Mouse (Mus musculus): ENCODE data around the gene Eif1ad. TPM values are rescaled to one million over a fixed set of nuclear protein-coding genes. Genes with fewer than 3 reads are reported as not detected.
"Not testable (repeated sequence)": the region's sequence is repeated elsewhere in the genome, so short reads cannot be mapped to it uniquely, and the experiment has no call there.

Gene Eif1ad
- 10 to 100 TPM; 46.1 to 57.1 TPM for polyA plus RNA-seq (2017; shearing (Covaris generic))

DNA sequence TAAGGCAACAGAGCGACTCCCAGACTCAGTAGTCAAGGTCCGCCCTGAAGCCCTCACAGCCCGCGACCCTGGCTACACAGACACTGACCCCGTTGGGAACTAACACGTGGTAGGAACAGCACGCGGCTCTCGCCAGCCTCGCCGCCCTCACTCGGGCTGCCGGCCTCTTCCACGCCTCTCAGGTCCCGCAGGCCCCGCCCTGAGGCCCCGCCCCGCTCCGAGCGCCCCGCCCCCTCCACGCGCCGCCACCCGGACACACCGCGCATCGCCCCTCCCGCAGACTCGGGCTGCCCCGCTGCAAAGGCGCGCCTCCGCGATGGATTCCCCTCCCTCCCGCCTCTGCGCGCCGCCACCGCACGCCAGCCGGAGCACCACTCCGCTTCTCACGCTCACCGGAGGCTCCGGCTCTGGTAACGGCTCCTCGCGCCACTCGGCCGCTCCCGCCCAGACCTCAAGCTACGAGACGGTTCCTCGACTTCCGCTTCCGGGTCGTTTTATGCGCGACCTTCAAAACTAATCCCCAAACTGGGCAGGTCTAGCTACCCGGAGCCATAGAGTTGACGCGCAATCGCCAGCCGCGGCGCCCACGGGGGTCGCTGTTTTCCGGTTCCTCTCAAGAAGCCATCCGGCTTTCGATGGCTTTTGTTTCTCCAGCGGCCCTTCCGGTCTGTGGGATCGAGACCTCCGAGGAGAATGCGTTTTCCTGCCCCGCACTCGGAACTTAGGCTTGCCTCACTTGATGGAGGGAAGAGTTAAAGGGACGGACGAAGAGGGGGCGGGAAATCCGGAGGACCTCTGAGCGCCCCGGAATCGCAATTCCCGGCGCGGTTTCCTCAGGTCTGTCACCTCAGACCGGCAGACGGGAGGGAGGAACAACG, at the start of gene Eif1ad:
Eif1ad (plus strand) TSS at position 567 of the 878 bp plus-strand sequence.
- peak; percentile 88 for ATAC-seq

DNA sequence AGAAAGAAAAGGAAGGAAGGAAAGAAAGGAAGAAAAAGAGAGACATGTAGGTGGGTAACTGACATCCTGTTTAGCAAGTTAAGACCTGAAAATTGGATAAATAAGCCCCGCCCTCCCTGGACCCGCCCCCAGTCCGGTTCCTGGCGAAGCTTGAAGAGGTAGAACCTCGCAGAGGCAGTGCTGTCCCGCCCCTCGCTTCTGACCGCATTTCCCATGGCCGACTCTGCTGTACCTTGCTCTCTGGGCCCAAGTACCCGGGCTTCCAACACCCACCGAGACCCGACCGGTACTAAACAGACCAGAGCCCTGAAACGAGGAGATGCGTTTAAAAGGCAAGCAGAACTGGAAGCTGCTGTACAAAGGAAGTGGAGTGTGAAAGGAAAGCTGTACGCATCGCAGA, 42.7 kb upstream of the Eif1ad start:
- ATAC-seq: peak; percentile 89

DNA sequence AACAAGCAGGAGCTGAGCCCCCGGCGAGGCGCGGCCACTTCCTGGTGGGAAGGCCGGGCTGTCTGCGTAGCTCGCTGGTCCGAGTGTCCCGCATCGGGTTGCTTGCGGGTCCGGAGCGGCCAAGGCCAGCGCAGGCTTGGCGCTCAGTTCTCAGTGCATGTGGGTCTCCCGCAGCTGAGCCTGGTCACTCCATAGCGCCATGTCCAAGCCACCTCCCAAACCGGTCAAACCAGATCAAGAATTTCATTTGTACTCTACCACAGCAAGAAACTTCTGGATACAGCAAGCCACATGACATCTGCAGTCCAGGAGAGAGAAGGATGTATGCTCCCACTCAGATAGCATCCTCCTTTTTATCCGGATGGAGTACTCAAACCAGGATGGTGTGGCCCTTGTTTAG, 38.6 kb upstream of the Eif1ad start:
- no peak for ATAC-seq

DNA sequence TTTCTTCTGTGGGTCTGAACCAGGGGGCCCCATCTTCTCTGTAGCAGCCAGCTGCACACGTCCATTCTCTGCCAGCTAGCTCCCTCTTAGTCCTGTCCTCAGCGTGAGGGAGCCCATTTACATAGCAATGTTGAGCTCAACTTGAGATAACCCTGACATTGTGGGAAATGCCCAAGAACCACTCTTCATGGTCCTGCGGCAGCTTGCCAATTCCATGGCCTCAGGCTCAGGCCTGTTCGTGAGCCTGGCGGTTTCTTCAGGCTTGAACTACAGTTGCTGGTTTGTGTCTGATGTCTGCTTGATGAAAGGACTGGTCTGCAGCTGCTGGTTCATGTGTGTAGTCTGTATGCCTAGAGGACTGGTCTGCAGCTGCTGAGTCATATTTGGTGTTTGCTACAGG, 31.8 kb upstream of the Eif1ad start:
- ATAC-seq: no peak

DNA sequence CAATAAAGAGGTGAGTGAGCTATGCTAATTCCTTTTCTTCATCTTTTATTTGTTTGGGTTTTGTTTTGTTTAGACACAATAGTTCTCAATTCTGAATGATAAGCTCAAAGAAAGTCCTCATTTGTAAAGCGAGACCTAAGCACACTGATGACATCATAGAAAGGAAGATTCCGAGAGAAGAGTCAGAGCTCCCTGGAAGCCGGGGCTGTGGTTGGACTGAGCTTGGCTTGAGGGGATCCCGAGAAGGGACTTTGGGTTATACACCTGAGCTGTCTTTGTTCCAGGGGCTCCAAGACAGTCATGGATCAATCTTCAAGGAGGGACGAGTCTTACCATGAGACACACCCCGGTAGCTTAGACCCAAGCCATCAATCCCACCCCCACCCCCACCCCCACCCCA, 31.1 kb upstream of the Eif1ad start, which contains the start of gene Catsper1:
Catsper1 (plus strand) TSS at position 301 of the 400 bp plus-strand sequence.
- ATAC-seq: no peak

DNA sequence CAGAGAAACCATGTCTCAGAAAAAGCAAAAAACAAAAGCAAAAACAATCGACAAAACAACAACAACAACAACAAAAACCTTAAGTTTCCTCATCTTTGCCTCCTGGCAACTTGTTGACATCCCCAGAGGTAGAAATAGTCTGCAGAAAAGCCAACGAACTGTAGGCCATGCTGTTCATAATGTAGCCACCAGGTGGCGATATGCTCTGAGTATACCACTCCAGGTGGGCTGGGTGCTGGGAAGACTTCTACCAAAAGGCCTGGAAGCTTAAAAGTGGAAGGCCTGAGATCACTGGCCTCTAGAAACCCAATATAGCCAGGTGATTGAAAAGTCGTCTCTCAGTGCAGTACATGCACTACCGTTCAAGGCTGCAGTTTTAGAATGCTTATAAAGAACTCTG, 28.6 kb upstream of the Eif1ad start:
- no peak for ATAC-seq

DNA sequence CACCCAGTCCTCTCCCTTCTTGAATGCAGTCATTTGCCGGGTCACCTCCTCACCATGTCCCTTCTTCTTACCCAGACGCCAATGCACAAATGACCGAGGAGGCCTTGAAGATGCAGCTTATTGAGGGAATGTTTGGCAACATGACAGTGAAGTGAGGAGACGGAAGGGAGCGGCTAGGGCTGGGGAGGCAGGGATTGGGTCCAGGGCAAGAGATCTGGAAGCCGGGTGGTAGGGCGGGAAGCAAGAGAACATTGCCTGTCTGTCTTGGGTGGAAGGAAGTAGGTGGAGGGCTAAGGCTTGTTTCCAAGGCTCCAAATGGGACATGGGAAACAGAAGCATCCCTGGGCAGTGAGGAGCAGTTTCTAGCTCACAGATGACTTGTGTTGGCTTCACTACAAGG, 25.2 kb upstream of the Eif1ad start:
- ATAC-seq: no peak

DNA sequence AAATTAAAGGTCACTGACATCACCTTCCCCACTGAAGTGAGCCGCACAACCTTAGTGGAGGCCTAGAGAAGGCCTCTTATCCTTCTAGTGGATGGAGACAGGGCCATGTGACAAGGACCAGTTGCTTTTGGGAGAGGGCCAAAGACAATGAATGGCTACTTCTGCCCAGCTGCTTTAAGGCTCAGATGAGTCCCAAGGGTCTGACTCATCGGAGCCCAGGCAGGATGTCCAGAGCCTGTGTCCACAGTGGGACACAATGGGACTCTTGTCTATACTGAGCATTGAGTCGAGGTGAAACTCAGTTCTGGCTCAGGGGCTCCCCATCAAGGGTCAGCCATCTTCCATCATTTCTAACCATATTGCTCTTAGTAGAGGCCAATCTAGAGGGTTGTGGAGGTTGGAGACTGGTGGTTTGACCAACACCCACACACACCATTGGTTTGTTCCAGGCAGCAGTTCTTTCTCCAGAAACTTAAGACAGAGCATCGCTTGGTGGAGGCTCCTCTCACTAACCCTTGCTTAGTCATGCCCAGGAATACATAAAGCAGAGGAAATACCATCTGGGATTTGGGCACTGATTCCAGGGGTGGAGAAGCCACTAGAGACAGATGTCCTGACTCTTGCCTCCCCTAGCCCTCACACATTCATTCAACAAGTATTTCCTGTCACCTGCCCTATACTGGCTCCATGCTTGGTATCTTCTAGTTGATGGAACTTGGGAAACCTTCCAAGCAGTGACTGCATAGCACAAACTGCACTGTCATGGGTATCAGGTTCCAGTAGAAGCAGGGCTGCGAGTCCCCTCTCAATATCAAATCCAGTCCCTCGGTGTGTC, 21.0 kb upstream of the Eif1ad start:
- no peak for ATAC-seq

DNA sequence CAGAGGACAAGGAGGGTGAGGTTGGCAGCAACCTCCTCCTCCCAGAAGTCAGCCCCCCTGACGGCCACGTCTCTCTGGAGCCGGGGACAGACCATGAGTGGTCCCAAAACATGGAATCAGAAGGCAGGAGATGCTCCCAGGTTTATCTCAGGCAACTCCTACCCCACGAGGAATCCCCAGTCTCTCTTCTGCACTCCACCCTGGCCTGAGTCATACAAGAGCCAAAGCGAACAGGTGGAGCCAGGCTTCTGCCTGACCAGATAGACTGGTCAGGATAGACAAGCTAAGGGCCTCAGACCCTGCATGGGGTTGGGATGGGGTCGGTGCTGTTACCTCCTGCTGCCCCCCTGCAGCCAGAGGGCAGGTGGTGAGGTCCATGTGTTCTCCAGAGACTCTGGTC, 18.5 kb upstream of the Eif1ad start:
- ATAC-seq: no peak

DNA sequence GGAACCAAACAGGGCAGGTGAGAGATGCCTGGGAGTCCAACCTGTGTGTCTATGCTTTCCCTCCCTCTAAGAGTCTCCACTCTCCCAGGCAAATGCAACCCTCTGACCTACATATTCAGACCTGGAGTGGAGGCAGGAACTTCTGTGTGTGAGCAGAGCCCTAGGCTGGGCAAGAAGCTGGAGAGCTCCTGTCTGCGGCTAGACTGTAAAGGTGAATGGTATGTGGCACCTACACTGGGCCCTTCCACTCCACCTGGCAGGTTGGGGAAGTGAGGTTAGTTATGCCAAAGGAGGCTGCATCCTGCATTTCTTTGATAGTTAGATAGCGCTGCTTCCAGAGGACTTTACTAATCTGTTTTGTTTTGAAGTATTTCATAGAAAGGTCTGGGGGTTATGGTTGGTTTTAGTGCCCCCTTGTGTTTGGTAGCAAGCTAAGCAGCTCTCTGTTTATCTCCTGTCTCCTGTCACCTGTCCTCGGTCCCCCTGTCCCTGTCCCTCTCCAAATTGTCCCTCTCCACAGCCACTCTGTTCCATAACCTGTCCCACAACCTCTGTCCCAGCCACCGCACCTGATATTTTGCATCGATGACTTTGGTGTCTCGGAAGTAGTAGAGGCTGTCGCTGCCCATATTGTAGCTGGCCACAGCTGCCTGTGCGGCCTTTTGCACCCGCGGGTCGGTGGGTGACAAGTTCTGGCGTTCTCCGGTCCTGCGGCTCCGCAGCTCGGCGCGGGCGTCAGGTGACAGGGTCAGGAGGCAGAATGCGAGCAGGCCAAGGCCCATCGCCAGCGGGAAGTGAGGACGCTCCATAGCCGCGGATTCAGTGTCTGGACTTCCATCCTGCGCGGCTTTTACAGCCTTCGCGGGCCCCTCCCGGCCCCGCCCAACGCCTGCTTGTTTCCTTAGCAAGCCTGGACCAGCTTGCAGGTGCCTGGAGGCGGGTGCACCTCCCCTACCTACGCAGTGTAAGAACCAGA, 17.7 kb upstream of the Eif1ad start:
- ATAC-seq: peak; percentile 63

DNA sequence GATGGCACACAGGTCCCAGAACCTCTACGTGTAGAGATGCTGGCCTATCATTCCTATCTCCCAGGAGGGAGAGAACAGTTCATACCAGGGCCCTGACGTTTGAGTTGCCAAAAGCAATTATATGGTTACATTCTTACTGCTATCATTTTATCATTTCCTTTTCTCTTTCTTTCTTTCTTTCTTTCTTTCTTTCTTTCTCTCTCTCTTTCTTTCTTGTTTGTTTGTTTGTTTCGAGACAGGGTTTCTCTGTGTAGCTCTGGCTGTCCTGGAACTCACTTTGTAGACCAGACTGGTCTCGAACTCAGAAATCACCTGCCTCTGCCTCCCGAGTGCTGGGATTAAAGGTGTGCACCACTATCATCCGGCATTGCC, 17.1 kb upstream of the Eif1ad start, which contains the start of gene Cst6:
Cst6 (minus strand) TSS at position 73 of the 372 bp plus-strand sequence.
- not testable (repeated sequence) for ATAC-seq

DNA sequence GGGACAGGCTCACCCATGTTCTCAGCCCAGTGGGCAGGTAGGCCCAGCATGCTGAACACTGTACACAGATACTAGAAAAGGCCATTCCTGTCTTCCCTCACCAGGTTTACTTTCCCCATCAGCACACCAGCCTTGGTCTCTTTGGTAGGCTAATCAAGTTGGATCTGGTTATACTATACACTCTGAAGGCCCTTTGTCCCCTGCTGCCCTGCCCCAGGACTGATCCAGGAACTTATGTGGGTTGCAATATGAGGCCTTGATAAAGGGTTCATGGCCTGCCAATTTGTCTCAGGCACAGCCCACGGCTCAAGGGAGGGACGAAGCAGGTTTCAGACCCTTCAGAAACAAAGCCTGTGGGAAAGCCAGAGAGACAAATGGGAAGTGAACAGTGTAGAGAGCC, 12.9 kb upstream of the Eif1ad start:
- ATAC-seq: no peak

DNA sequence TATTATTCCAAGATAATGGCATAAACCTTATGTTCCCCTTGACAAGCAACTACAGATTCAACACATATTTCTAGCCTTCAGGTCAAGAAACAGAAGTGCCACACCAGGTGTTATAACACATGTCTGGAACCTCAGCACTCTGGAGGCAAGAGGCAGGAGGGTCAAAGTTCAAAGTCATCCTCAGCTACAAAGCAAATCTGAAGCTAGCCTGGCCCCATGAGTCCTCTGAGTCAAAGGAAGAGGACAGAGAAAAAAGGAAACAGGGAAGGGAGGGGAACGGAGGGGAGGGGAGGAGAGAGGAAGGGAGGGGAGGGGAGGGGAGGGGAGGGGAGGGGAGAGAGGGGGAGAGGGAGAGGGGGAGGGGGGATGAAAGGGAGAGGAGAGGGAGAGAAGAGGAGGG, 10.5 kb upstream of the Eif1ad start:
- no peak for ATAC-seq

DNA sequence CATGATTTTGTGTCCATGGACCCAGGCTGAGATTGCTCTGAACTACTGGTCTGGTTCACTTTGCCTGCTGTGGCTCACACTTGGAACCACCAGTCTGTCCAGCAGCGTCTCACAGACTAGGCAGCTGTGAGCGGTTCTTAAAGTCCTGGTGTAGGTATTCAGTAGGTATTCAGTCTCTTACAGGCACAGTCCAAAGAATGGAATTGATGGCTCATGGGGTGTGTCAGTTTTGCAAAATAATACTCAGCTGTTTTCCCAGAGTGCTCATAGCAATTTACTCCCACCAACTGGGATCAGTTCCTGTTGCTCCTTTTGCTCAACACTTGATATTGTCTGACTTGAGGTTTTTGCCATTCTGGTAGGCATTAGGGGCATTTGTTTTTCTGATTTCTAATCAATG, 4.4 kb upstream of the Eif1ad start:
- no peak for ATAC-seq

DNA sequence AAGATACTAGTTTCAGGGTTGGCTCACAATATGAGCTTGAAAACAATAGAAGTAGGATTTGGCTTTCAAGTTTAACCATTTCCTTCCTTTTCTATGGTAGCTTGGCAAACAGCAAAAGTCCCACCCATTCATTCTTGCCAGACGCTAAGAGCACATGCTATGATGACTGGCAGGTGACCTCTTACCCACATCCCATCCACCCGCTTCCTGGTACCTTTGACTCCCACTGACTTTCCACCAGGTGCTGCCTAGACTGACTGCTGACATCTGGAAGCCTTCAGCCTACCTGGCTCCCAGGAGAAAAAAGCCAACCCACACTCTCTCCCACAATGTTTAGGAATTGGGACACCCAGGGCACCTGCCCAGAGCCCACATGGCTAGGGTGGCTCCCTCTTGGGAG, 2.4 kb upstream of the Eif1ad start:
- no peak for ATAC-seq

DNA sequence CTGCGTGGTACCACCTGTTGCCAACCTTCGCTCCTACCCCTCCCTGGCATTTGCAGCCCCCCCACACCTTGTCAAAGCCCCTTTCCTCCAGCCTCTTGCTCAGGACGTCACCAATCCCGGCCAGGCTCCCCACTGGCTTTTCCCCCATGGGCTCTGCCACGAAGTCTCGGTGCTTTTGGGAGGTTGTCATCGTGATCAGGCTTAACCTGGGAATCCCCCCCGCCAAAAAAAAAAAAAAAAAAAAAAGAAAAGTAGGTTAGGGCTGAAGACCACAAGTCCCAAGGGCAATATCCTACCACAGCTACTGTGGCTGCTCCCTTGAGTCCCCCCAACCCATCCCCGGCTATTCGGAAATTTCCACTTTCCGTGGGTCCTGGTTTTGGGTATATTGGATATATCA, 790 bp upstream of the Eif1ad start:
- ATAC-seq: peak; percentile 21

DNA sequence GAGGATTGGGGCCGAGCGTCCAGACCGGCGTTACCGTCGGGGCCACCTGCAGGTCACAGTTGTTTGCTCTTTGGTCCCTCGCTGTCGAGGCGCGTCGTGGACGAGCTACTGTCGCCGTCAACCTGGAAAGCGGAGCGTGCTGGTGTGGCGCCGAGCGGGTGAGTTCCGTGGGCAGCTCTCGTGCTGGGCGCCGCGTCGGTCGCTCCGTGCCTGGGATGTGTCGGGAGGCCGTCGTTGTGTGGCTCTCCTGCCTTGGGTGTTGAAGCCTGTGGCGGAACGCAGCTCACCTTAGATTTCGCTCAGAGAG, 465 bp downstream of the Eif1ad start, which contains the start of gene Banf1:
Banf1 (minus strand) TSS at position 116 of the 307 bp plus-strand sequence.
- peak; percentile 8 for ATAC-seq

DNA sequence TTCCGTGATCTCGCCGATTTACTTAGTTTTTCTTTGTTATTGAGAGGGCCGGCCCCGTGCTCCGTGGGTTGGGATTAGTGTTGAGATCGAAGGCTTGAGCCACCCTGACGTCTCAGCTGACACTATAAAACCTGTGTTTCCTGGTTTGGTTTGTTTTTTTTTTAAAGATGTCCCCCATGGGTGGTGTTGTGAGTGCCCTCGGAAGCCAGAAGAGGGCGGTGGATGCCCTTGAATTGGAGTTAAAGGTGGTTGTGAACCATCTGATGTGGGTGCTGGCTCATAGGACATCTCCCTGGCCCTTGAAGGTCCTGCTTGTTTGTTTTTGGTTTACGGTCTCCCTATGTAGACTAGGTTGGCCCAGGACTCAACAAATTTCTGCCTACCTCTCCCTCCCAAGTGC, 914 bp downstream of the Eif1ad start:
- ATAC-seq: no peak

DNA sequence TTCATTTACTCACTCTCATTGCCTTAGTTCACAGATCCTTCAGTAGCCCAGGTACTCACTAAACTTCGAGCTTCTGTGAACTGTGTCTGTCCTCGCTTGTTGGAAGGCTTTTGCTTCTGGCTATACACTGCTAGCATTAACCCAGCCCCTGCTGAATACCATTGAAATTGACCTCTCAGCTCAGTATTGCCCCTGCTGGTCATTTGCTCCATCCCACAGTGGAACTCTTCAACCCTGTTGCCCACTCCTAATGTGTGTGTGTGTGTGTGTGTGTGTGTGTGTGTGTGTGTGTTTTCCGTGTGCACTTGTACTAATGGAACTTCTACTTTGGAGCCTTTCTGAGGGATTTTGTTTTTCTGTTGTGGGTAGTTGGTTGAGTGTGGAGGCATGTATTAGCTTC, 4.4 kb downstream of the Eif1ad start:
- no peak for ATAC-seq

DNA sequence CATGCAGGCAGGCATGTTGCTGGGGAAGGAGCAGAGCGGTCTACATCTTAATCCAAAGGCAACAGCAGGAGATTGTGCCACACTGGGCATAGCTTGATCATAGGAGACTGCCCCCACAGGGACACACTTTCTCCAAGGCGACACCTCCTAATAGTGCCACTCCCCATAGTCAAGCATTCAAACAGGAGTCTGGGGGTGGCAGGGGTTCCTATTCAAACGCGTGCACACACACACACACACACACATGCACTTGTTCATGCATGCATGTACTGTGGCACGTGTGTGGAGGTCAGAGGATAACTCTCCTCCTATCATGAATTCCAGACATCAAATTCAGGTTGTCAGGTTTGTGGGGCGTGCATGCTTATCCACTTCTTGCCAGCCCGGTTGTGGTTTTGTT, 6.2 kb downstream of the Eif1ad start:
- ATAC-seq: no peak

DNA sequence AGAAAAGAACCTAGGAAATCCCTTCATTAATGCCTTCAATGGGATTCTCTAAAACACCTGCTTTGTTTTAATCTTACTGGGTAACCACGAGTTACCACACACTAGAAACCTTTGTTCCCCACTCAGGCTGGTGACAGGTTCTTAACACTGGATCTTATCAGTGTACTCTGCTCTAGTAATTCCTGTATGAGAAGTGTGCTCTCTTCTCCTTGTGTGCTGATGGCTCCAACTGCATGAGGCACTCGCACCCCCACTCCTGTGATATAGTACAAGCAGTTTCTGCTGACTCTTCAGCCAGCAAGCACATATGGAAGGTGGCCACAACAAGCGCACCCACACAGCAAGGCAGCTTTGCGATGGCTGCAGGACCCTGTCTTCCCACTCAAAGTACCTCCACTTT, 7.6 kb downstream of the Eif1ad start:
- ATAC-seq: no peak

DNA sequence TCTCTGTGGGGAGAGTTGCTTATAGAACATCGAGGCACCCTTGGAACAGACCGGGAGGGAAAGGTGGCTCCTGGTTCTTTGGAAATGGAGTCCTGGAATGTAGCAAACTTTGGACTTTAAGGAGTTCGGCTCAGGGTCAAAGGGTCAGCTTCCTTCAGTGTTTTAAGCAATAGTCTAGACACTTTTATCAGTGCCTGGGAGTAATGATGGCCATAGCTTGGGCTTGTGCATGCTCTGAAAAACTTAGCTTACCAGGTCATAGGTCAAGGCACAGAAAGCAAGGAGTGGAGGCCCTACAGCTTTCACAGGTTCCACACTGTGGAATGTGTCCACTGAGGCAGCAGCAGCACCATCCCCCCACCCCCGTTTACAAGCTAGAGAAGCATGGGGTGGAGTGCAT, 8.2 kb downstream of the Eif1ad start:
- no peak for ATAC-seq

DNA sequence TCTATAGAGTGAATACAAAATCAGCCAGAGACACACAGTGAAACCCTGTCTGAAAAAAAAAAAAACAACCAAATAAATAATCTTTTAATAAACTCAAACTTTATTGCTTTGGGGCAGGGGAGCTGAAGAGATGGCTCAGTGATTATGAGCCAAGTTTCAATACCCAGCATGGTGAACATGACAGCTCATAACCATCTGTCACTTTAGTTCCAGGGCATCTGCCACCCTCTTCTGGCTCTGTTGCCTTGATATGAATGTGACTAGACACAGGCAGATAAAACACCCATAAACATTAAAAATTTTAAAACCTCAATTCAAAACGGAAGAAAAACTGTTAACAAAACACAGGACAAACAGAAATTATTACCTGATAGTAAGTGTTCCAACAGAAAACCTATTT, 10.9 kb downstream of the Eif1ad start:
- no peak for ATAC-seq

Measured in CD4-positive, CD25-positive, alpha-beta regulatory T cell, adult 4 months (primary cell).